Mouse (Mus musculus): ENCODE data around the gene Tal1.

DNA sequence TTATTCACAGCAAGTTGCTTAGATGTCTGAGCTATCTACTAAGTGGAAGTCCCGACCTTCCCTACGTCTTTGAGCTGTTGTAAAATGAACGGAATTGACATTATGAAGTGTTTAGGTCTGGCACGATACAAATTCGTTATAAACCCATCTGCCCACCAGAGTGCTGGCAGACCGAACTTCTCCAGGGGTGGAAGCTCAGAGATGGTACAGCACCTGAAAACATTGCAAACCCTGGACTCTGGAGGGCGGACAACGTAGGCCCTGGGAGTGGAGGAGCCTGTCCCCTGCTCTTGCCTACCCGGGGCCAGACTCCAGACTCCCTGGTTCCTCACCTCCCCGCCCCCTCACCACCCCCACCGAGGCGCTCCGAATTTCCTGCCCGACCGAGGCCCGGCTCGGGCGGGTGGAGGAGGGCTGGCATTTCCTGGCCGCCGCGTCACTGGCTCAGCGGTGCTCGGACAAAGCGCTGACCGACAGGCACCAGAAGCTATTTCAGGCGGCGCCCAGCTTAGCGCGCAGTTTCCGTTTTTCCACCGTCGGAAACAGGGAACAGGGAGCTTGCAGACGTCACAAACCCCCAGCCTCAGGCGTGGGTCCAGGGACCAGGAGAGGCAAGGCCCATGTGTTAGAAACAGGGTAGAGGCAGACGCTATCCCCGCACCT lies 3.8 kb upstream of the Tal1 start:
- TF ChIP-seq EP300 (IDR thresholded peaks at IDR 0.05) (peak; percentile 81; the same call in 1 of the 2 replicates), CTCF (IDR thresholded peaks at IDR 0.05) (no peak)
